Mouse (Mus musculus) CH12.LX (cell line): ENCODE measurements around the gene Nr1i3. TPM values are rescaled to one million over a fixed set of nuclear protein-coding genes. Genes with fewer than 3 reads are reported as not detected.

Experiments
- DNase-seq: peaks from one replicate; pipeline ENCODE4 v3.0.0-alpha.2; 2013; ENCODE audit errors: extremely low read depth
- H3K27ac ChIP-seq: 2 replicates; pipeline ENCODE4 v1.5.1; 2012; ENCODE audit warnings: low read depth, mild to moderate bottlenecking, control low read depth, moderate library complexity; ENCODE audit not compliant: insufficient read depth
- H3K27me3 ChIP-seq: replicated peaks from 2 replicates; pipeline ENCODE3; 2012; ENCODE audit warnings: inconsistent platforms
- H3K36me3 ChIP-seq, 2 experiments: replicated peaks in 1 of 2; 2 replicates each; pipeline versions ENCODE3 to v1.6.1; 2012; ENCODE audit warnings: inconsistent platforms in 1 of 2, low read length in 1 of 2, mild to moderate bottlenecking in 1 of 2, mixed read lengths in 1 of 2, moderate library complexity in 1 of 2; ENCODE audit not compliant: control insufficient read depth in 1 of 2, insufficient read depth in 1 of 2
- H3K4me1 ChIP-seq, 2 experiments: 2 replicates each; pipeline ENCODE4 v1.6.1; 2012; ENCODE audit warnings: inconsistent platforms in 1 of 2, moderate library complexity in 1 of 2; ENCODE audit not compliant: insufficient read depth in 2 of 2, control insufficient read depth in 1 of 2
- H3K4me2 ChIP-seq: 2 replicates; pipeline ENCODE4 v1.6.1; 2012; ENCODE audit warnings: low read depth, mild to moderate bottlenecking, control low read depth; ENCODE audit not compliant: poor library complexity, insufficient read depth, severe bottlenecking
- H3K4me3 ChIP-seq, 3 experiments: fragments of 150-350 bp in 1 of 3; sonication (generic) in 1 of 3; replicated peaks in 1 of 3; 2 replicates each; pipeline versions ENCODE3 to v1.5.1; 2011 to 2012; ENCODE audit warnings: low read depth in 2 of 3, low read length in 2 of 3, mild to moderate bottlenecking in 2 of 3, moderate library complexity in 2 of 3, control low read depth in 1 of 3, improper control_type of control experiment in 1 of 3, inconsistent platforms in 1 of 3, mixed read lengths in 1 of 3; ENCODE audit not compliant: poor library complexity in 1 of 3
- H3K79me2 ChIP-seq: replicated peaks from 2 replicates; pipeline ENCODE4 v1.6.1; 2012; ENCODE audit warnings: mild to moderate bottlenecking, moderate library complexity; ENCODE audit not compliant: control insufficient read depth, poor library complexity, insufficient read depth, severe bottlenecking; ENCODE audit errors: extremely low read depth
- H3K9ac ChIP-seq: 2 replicates; pipeline ENCODE4 v1.6.1; 2012; ENCODE audit warnings: low read depth, mild to moderate bottlenecking, control low read depth, moderate library complexity; ENCODE audit not compliant: insufficient read depth
- H3K9me3 ChIP-seq: replicated peaks from 2 replicates; pipeline ENCODE3; 2012; ENCODE audit warnings: low read length, inconsistent platforms, mixed read lengths
- CHD1 ChIP-seq: IDR thresholded peaks from 2 replicates; pipeline ENCODE4 v1.6.1; 2012; ENCODE audit warnings: low read depth, low read length, improper control_type of control experiment, inconsistent platforms
- E2F4 ChIP-seq: IDR thresholded peaks from 2 replicates; pipeline ENCODE4 v1.6.1; 2011; ENCODE audit warnings: low read depth, low read length, improper control_type of control experiment; ENCODE audit not compliant: insufficient replicate concordance
- ELF1 ChIP-seq: IDR thresholded peaks from 2 replicates; pipeline ENCODE4 v1.6.1; 2014; ENCODE audit warnings: low read depth, mild to moderate bottlenecking, inconsistent platforms, low read length, improper control_type of control experiment
- ETS1 ChIP-seq: conservative IDR thresholded peaks from 2 replicates; pipeline ENCODE4 v1.6.1; 2012; ENCODE audit warnings: low read depth, mild to moderate bottlenecking, inconsistent platforms, low read length, improper control_type of control experiment, moderate library complexity
- HCFC1 ChIP-seq: IDR thresholded peaks from 2 replicates; pipeline ENCODE4 v1.6.1; 2012; ENCODE audit warnings: low read depth, mild to moderate bottlenecking, inconsistent platforms, low read length, improper control_type of control experiment
- JUND ChIP-seq: conservative IDR thresholded peaks from 2 replicates; pipeline ENCODE4 v1.6.1; 2011; ENCODE audit warnings: low read depth, low read length, improper control_type of control experiment
- KAT2A ChIP-seq: IDR thresholded peaks from 2 replicates; pipeline ENCODE4 v1.6.1; 2012; ENCODE audit warnings: low read length, improper control_type of control experiment, inconsistent platforms; ENCODE audit not compliant: insufficient replicate concordance
- MAFK ChIP-seq: IDR thresholded peaks from 2 replicates; pipeline ENCODE4 v1.6.1; 2011; ENCODE audit warnings: low read length, improper control_type of control experiment; ENCODE audit not compliant: insufficient replicate concordance
- MAZ ChIP-seq: IDR thresholded peaks from 2 replicates; pipeline ENCODE4 v1.6.1; 2012; ENCODE audit warnings: low read depth, mild to moderate bottlenecking, inconsistent platforms, low read length, improper control_type of control experiment, moderate library complexity
- MYC ChIP-seq: IDR thresholded peaks from 2 replicates; pipeline ENCODE4 v1.6.1; 2011; ENCODE audit warnings: low read depth, mild to moderate bottlenecking, improper control_type of control experiment, low read length
- NELFE ChIP-seq: IDR thresholded peaks from 2 replicates; pipeline ENCODE4 v1.6.1; 2011; ENCODE audit warnings: low read depth, low read length, improper control_type of control experiment
- NRF1 ChIP-seq: IDR thresholded peaks from 2 replicates; pipeline ENCODE4 v1.6.1; 2014; ENCODE audit warnings: low read depth, mild to moderate bottlenecking, inconsistent platforms, low read length, improper control_type of control experiment, moderate library complexity
- PAX5 ChIP-seq: IDR thresholded peaks from 2 replicates; pipeline ENCODE4 v1.6.1; 2012; ENCODE audit warnings: low read length, inconsistent platforms, mixed read lengths
- POLR2A ChIP-seq: IDR thresholded peaks from 2 replicates; pipeline ENCODE4 v1.6.1; 2011; ENCODE audit warnings: low read depth, mild to moderate bottlenecking, improper control_type of control experiment, low read length
- POLR2AphosphoS2 ChIP-seq: IDR thresholded peaks from 2 replicates; pipeline ENCODE4 v1.6.1; 2011; ENCODE audit warnings: low read depth, low read length, improper control_type of control experiment
- RAD21 ChIP-seq: IDR thresholded peaks from 2 replicates; pipeline ENCODE4 v1.6.1; 2011; ENCODE audit warnings: low read depth, mild to moderate bottlenecking, low read length, improper control_type of control experiment, moderate library complexity
- RCOR1 ChIP-seq: conservative IDR thresholded peaks from 2 replicates; pipeline ENCODE4 v1.6.1; 2012; ENCODE audit warnings: low read depth, mild to moderate bottlenecking, inconsistent platforms, low read length, improper control_type of control experiment
- SIN3A ChIP-seq: IDR thresholded peaks from 2 replicates; pipeline ENCODE4 v1.6.1; 2012; ENCODE audit warnings: low read length, improper control_type of control experiment, inconsistent platforms
- TBP ChIP-seq: conservative IDR thresholded peaks from 2 replicates; pipeline ENCODE4 v1.6.1; 2011; ENCODE audit warnings: low read depth, low read length, improper control_type of control experiment
- USF1 ChIP-seq: IDR thresholded peaks from 2 replicates; pipeline ENCODE4 v1.6.1; 2014; ENCODE audit warnings: low read depth, mild to moderate bottlenecking, inconsistent platforms, low read length, improper control_type of control experiment
- USF2 ChIP-seq: conservative IDR thresholded peaks from 2 replicates; pipeline ENCODE4 v1.6.1; 2011; ENCODE audit warnings: low read depth, low read length, improper control_type of control experiment
- ZKSCAN1 ChIP-seq: IDR thresholded peaks from 2 replicates; pipeline ENCODE4 v1.6.1; 2012; ENCODE audit warnings: low read depth, inconsistent platforms, low read length, improper control_type of control experiment, borderline replicate concordance
- ZNF384 ChIP-seq: IDR thresholded peaks from 2 replicates; pipeline ENCODE4 v1.6.1; 2012; ENCODE audit warnings: low read depth, low read length, improper control_type of control experiment, inconsistent platforms
- dilution Hi-C: fragments of 300-500 bp; cut with MboI; formaldehyde crosslinking; loops from 2 replicates; pipeline ENCODE4 v1.14.3; 2020; ENCODE audit warnings: low sequenced_read_pairs; ENCODE audit not compliant: extremely low pct_unique_long_range_greater_than_20kb, extremely low pct_ligation_motif_present
- in situ Hi-C: fragments of 300-500 bp; cut with MboI; formaldehyde crosslinking; loops from 3 replicates; pipeline ENCODE4 v1.14.3; 2019; ENCODE audit warnings: low sequenced_read_pairs, low pct_ligation_motif_present, low pct_unique_long_range_greater_than_20kb, mixed read lengths
- polyA plus RNA-seq: library from polyadenylated mRNA; unstranded; fragments of >175 nt; gene quantifications from 2 replicates; pipeline ENCODE4 v1.2.1, GENCODE M21; 2012; ENCODE audit warnings: low read depth; ENCODE audit not compliant: insufficient read length
- total RNA-seq, 2 experiments: library from RNA; depleted of rRNA; stranded (reverse); fragments of 300-350 nt in 1 of 2; fragments of >200 nt in 1 of 2; gene quantifications; 2 replicates each; pipeline ENCODE4 v1.2.3; 2012 to 2014

Gene Nr1i3
- total and polyA plus RNA-seq, 3 experiments = 0.23 to 1.2 TPM; not detected in 1

DNA sequence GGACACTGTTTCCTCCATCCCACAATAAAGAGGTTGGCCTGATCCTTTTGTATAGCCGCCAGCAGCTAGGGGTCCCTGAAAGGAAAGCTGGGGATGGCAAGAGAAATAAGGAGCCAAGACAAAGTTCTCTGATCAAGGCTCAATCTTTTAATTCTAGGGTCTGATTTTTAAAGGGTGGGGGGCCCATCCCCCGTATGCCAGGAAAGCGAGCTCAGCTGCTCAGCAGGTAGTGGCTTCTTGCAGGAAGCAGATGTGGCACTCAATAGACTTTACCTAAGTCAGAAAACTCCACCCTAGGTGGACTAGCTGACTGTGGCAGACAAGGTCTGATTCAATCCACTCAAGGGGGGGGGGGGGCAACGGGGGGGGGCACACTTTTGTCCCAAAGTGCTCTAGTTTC is 13.0 kb downstream of the Nr1i3 start:
- in situ Hi-C loops (loop anchor here (10.0 kb wide), 1 partner anchor 332 kb away; no protein-coding TSS in a partner anchor), dilution Hi-C loops (no loop called here)
- Histone ChIP-seq H3K4me2 (no peak overlapping the region), H3K9ac (no peak overlapping the region), H3K9me3 (no peaks in the 10 kb centered on the region), H3K4me3 (no peak overlapping the region), H3K36me3 (peaks cover 0 to 12% of the 10 kb centered on the region in 2 experiments), H3K27ac (no peak overlapping the region), H3K27me3 (no peaks in the 10 kb centered on the region), H3K4me1 (peaks cover 11 to 42% of the 10 kb centered on the region in 2 experiments), H3K79me2 (no peaks in the 10 kb centered on the region)
- TF ChIP-seq RAD21 = no peak
- no peak for TF ChIP-seq POLR2A
- no peak for TF ChIP-seq PAX5
- TF ChIP-seq MYC = no peak
- TF ChIP-seq RCOR1 = no peak
- TF ChIP-seq ZNF384 = no peak
- TF ChIP-seq ZKSCAN1 = no peak
- TF ChIP-seq TBP = no peak
- no peak for TF ChIP-seq NELFE
- no peak for TF ChIP-seq CHD1
- TF ChIP-seq JUND = no peak
- TF ChIP-seq ELF1 = no peak
- no peak for TF ChIP-seq POLR2AphosphoS2
- no peak for TF ChIP-seq KAT2A
- TF ChIP-seq HCFC1 = no peak
- TF ChIP-seq USF1 = no peak
- no peak for TF ChIP-seq USF2
- no peak for TF ChIP-seq ETS1
- DNase-seq = no peak

DNA sequence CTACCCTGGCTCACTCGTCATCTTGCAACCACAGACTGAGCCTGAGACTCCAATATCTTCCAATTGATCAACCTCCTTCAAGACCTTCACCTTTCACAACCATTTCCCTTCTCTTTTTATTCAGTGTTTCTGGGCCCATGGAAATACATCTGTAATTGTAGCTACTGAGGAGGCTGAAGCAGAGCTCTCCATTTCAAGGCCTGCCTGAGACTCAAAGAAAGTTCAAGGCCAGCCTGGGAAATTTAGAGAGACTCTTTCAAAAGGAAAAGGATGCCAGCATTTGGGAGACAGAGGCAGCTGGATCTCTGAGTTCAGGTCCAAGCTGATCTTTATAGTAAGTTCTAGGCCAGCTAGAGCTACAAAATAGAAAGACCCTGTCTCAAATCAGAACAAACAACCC is 14.1 kb downstream of the Nr1i3 start:
- peaks cover 0 to 12% of the 10 kb centered on the region in 2 experiments for H3K36me3 ChIP-seq

More for the DNA sequence above, 14.1 kb downstream of the Nr1i3 start:
- TF ChIP-seq RAD21 (no peak), PAX5 (no peak), SIN3A (no peak), MAZ (no peak), USF1 (no peak), MYC (no peak), ETS1 (no peak), E2F4 (no peak), POLR2AphosphoS2 (no peak), NRF1 (no peak), MAFK (no peak)
- H3K9ac ChIP-seq = no peak overlapping the region
- no peak overlapping the region for H3K27ac ChIP-seq
- no peaks in the 10 kb centered on the region for H3K9me3 ChIP-seq
- DNase-seq = no peak
- in situ Hi-C loops = loop anchor here (10.0 kb wide), 1 partner anchor 333 kb away; no protein-coding TSS in a partner anchor
- H3K27me3 ChIP-seq = no peaks in the 10 kb centered on the region
- no peak overlapping the region for H3K4me3 ChIP-seq
- no peak overlapping the region for H3K4me2 ChIP-seq
- no peaks in the 10 kb centered on the region for H3K79me2 ChIP-seq
- dilution Hi-C loops = no loop called here
- H3K4me1 ChIP-seq = peaks cover 11 to 53% of the 10 kb centered on the region in 2 experiments
